Mouse (Mus musculus) embryonic facial prominence, embryonic 15.5 days (tissue): ENCODE data around the gene Pigr. TPM values are rescaled to one million over a fixed set of nuclear protein-coding genes. Genes with fewer than 3 reads are reported as not detected.

Experiments
- ATAC-seq: fragments of 200-750 bp; cut with Nextera tagmentation; 2 replicates; pipeline ENCODE4 v1.8.0; 2017; ENCODE audit warnings: low read depth, moderate TSS enrichment; ENCODE audit not compliant: insufficient number of reproducible peaks, low FRiP score, low TSS enrichment
- H3K27ac ChIP-seq: fragments of 300-500 bp; sonication (generic); replicated peaks from 2 replicates; pipeline ENCODE4 v1.5.1; 2015; ENCODE audit warnings: mild to moderate bottlenecking, inconsistent platforms
- H3K27me3 ChIP-seq: fragments of 300-500 bp; sonication (generic); 2 replicates; pipeline ENCODE4 v1.6.1; 2015; ENCODE audit warnings: inconsistent platforms
- H3K36me3 ChIP-seq: fragments of 300-500 bp; sonication (generic); 2 replicates; pipeline ENCODE4 v1.6.1; 2015; ENCODE audit warnings: mild to moderate bottlenecking, inconsistent platforms
- H3K4me1 ChIP-seq: fragments of 300-500 bp; sonication (generic); 2 replicates; pipeline ENCODE4 v1.6.1; 2015; ENCODE audit warnings: inconsistent platforms
- H3K4me2 ChIP-seq: fragments of 300-500 bp; sonication (generic); replicated peaks from 2 replicates; pipeline ENCODE4 v1.6.1; 2015; ENCODE audit warnings: mild to moderate bottlenecking, inconsistent platforms
- H3K4me3 ChIP-seq: fragments of 300-500 bp; sonication (generic); replicated peaks from 2 replicates; pipeline ENCODE4 v1.5.1; 2015; ENCODE audit warnings: mild to moderate bottlenecking, inconsistent platforms
- H3K9ac ChIP-seq: fragments of 300-500 bp; sonication (generic); 2 replicates; pipeline ENCODE4 v1.6.1; 2015; ENCODE audit warnings: inconsistent platforms
- H3K9me3 ChIP-seq: fragments of 300-500 bp; sonication (generic); replicated peaks from 2 replicates; pipeline ENCODE4 v1.6.1; 2016; ENCODE audit warnings: inconsistent platforms
- WGBS: fragments of 180-500 bp; shearing (Covaris S2); methylation state at CpG from one replicate; pipeline ENCODE4 v1.1.7; 2015; 5-methylcytosine and 5-hydroxymethylcytosine counted together
- polyA plus RNA-seq: library from polyadenylated mRNA; unstranded; fragments of >200 nt; fragmentation: Nextera tagmentation; extraction: Ambion mirVana; gene quantifications from 2 replicates; pipeline ENCODE4 v1.2.1, GENCODE M21; 2015

Gene Pigr
- polyA plus RNA-seq, 1 experiment from 2014 or later: 0.08 TPM

GRCm38 (mm10) chr1:130801511-130801910 is 25.0 kb upstream of the Pigr start:
- no peak overlapping the region for H3K27ac ChIP-seq
- no peak overlapping the region for H3K9ac ChIP-seq
- H3K27me3 ChIP-seq: no peaks in the 10 kb centered on the region
- no peak for ATAC-seq
- 73% methylated on average over 2 of the region's 2 CpGs for WGBS
- no peaks in the 10 kb centered on the region for H3K4me1 ChIP-seq
- no peaks in the 10 kb centered on the region for H3K36me3 ChIP-seq
- H3K4me3 ChIP-seq: no peak overlapping the region
- H3K4me2 ChIP-seq: no peak overlapping the region
- H3K9me3 ChIP-seq: no peaks in the 10 kb centered on the region

- WGBS: 36% methylated on average over 6 of the region's 6 CpGs
- H3K27me3 ChIP-seq: no peaks in the 10 kb centered on the region
- no peak overlapping the region for H3K4me3 ChIP-seq
- no peaks in the 10 kb centered on the region for H3K4me1 ChIP-seq
- H3K36me3 ChIP-seq: no peaks in the 10 kb centered on the region
- H3K4me2 ChIP-seq: no peak overlapping the region
- H3K9ac ChIP-seq: no peak overlapping the region
- H3K27ac ChIP-seq: no peak overlapping the region
- no peaks in the 10 kb centered on the region for H3K9me3 ChIP-seq
- no peak for ATAC-seq
Observed at GRCm38 (mm10) chr1:130802976-130803375, 23.5 kb upstream of the Pigr start.

GRCm38 (mm10) chr1:130804279-130804678 is 22.2 kb upstream of the Pigr start:
- no peaks in the 10 kb centered on the region for H3K9me3 ChIP-seq
- no peak overlapping the region for H3K4me2 ChIP-seq
- no peak overlapping the region for H3K27ac ChIP-seq
- no peak overlapping the region for H3K4me3 ChIP-seq
- no peak overlapping the region for H3K9ac ChIP-seq
- no peaks in the 10 kb centered on the region for H3K27me3 ChIP-seq
- H3K36me3 ChIP-seq: no peaks in the 10 kb centered on the region
- ATAC-seq: peak; percentile 19; the same call in 1 of the 2 replicates
- WGBS: 60% methylated on average over 6 of the region's 6 CpGs
- H3K4me1 ChIP-seq: no peaks in the 10 kb centered on the region

GRCm38 (mm10) chr1:130810906-130811305 is 15.6 kb upstream of the Pigr start:
- Histone ChIP-seq H3K4me2 (no peak overlapping the region), H3K36me3 (no peaks in the 10 kb centered on the region), H3K4me3 (no peak overlapping the region), H3K27ac (no peak overlapping the region), H3K9ac (no peak overlapping the region), H3K4me1 (no peaks in the 10 kb centered on the region), H3K27me3 (no peaks in the 10 kb centered on the region), H3K9me3 (no peaks in the 10 kb centered on the region)
- 90% methylated on average over 3 of the region's 3 CpGs for WGBS
- ATAC-seq: no peak

GRCm38 (mm10) chr1:130811316-130811715 is 15.2 kb upstream of the Pigr start:
- Histone ChIP-seq H3K27ac (no peak overlapping the region), H3K4me3 (no peak overlapping the region), H3K27me3 (no peaks in the 10 kb centered on the region), H3K4me2 (no peak overlapping the region), H3K4me1 (no peaks in the 10 kb centered on the region), H3K9me3 (no peaks in the 10 kb centered on the region), H3K9ac (no peak overlapping the region), H3K36me3 (no peaks in the 10 kb centered on the region)
- no peak for ATAC-seq
- 70% methylated on average over 17 of the region's 17 CpGs for WGBS

GRCm38 (mm10) chr1:130819737-130820136 is 6.7 kb upstream of the Pigr start:
- Histone ChIP-seq H3K4me2 (no peak overlapping the region), H3K4me1 (no peaks in the 10 kb centered on the region), H3K9me3 (no peaks in the 10 kb centered on the region), H3K4me3 (no peak overlapping the region), H3K9ac (no peak overlapping the region), H3K27me3 (no peaks in the 10 kb centered on the region), H3K27ac (no peak overlapping the region), H3K36me3 (no peaks in the 10 kb centered on the region)
- no peak for ATAC-seq
- 67% methylated on average over 1 of the region's 1 CpGs for WGBS

GRCm38 (mm10) chr1:130820316-130821148 is 6.0 kb upstream of the Pigr start:
- Histone ChIP-seq H3K4me2 (no peak overlapping the region), H3K9me3 (no peaks in the 10 kb centered on the region), H3K27me3 (no peaks in the 10 kb centered on the region), H3K9ac (no peak overlapping the region), H3K4me3 (no peak overlapping the region), H3K4me1 (no peaks in the 10 kb centered on the region), H3K27ac (no peak overlapping the region), H3K36me3 (no peaks in the 10 kb centered on the region)
- ATAC-seq: peak; percentile 21; the same call in 1 of the 2 replicates
- 75% methylated on average over 7 of the region's 7 CpGs for WGBS

- Histone ChIP-seq H3K36me3 (no peaks in the 10 kb centered on the region), H3K9ac (no peak overlapping the region)
- no peak for ATAC-seq
Observed at GRCm38 (mm10) chr1:130821149-130821471, 5.4 kb upstream of the Pigr start.

GRCm38 (mm10) chr1:130821911-130822625 is 4.4 kb upstream of the Pigr start:
- Histone ChIP-seq H3K27me3 (no peaks in the 10 kb centered on the region), H3K36me3 (no peaks in the 10 kb centered on the region), H3K4me2 (no peak overlapping the region), H3K4me3 (no peak overlapping the region), H3K9me3 (no peaks in the 10 kb centered on the region), H3K4me1 (no peaks in the 10 kb centered on the region), H3K9ac (no peak overlapping the region), H3K27ac (no peak overlapping the region)
- ATAC-seq: no peak
- WGBS: 84% methylated on average over 9 of the region's 9 CpGs

More at GRCm38 (mm10) chr1:130821149-130821471, 5.4 kb upstream of the Pigr start:
- H3K4me2 ChIP-seq: no peak overlapping the region
- WGBS: 72% methylated on average over 2 of the region's 2 CpGs
- no peak overlapping the region for H3K27ac ChIP-seq
- H3K4me3 ChIP-seq: no peak overlapping the region
- no peaks in the 10 kb centered on the region for H3K27me3 ChIP-seq
- H3K4me1 ChIP-seq: no peaks in the 10 kb centered on the region
- H3K9me3 ChIP-seq: no peaks in the 10 kb centered on the region

- H3K36me3 ChIP-seq: no peaks in the 10 kb centered on the region
- H3K4me3 ChIP-seq: no peak overlapping the region
- no peak overlapping the region for H3K9ac ChIP-seq
- H3K9me3 ChIP-seq: no peaks in the 10 kb centered on the region
- no peaks in the 10 kb centered on the region for H3K4me1 ChIP-seq
- no peak overlapping the region for H3K4me2 ChIP-seq
- WGBS: 75% methylated on average over 4 of the region's 4 CpGs
- ATAC-seq: no peak
- no peak overlapping the region for H3K27ac ChIP-seq
- H3K27me3 ChIP-seq: no peaks in the 10 kb centered on the region
Observed at GRCm38 (mm10) chr1:130828656-130829055, 2.2 kb downstream of the Pigr start.

GRCm38 (mm10) chr1:130829906-130830830 is 3.7 kb downstream of the Pigr start:
- Histone ChIP-seq H3K27ac (no peak overlapping the region), H3K27me3 (no peaks in the 10 kb centered on the region), H3K9ac (no peak overlapping the region), H3K4me1 (no peaks in the 10 kb centered on the region), H3K36me3 (no peaks in the 10 kb centered on the region), H3K4me2 (no peak overlapping the region), H3K9me3 (no peaks in the 10 kb centered on the region), H3K4me3 (no peak overlapping the region)
- WGBS: 74% methylated on average over 8 of the region's 8 CpGs
- ATAC-seq: no peak
